Mouse (Mus musculus): ENCODE measurements around the gene Fastkd3. TPM values are rescaled to one million over a fixed set of nuclear protein-coding genes. Genes with fewer than 3 reads are reported as not detected.

Gene Fastkd3
- total RNA-seq, 1 experiment from 2014 or later, result 12.5 TPM

DNA sequence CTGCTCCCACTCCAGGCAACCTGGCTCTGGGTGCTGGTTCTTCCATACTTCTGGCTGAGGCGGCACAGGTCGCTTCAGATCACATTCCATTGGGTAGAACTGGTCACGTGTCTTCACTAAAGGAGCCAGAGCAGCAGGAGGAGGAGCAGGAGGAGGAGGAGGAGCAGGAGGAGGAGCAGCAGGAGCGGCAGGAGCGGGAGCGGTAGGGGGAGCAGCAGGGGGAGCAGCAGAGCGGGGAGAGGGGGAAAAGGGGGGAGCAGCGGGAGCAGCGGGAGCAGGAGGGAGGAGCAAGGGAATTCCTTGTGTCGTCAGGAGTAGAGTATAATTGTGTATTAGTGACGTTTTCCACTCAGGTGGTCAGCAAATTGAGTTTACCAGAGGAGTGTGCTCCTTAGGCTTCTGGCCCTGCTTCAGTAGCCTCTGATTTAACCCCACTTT, 23.7 kb downstream of the Fastkd3 start:
- peak; percentile 43; the same call in 1 of the 2 replicates for ATAC-seq (replicated peaks; ENCODE audit: low read depth, poor library complexity, severe bottlenecking)

DNA sequence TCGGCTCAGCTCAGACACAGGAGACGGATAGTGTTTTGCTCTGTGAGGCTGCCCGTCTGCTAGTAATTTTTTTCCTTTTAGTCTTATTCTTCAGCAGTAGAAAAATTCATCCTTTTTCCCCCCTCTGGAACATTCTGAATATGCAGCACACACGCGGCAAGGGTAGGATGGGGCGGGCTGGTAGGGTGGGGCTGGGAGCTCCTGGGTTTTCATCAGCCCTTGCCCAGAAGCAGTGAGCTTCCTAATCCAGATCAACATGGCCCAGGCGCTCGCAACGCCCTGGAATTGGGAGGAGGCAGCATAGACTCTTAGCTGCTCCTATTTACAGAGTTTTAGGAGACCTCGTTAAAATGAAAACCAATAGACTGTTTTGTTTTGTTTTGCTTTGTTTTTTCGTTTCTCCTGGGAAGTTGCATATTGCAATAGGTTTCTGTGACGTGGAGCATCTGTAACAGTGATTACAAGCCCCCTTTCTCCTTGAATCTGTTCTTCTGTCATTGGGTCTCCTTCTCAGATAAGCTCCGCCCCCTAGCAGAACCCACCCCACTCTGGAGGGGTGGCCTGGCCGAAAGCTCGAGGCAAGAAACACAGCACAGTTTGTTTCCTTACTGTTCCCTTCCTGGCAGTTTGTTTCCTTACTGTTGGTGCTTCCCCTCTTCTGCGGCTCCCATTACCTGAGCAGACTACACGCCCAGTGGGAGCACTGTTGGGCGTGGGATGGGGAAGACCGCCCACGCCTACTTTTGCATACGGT, 25.8 kb downstream of the Fastkd3 start:
- ATAC-seq (replicated peaks; ENCODE audit: low read depth, poor library complexity, severe bottlenecking), result 0 out of 2 replicates have a peak, but pooled peaks have one; percentile 32

DNA sequence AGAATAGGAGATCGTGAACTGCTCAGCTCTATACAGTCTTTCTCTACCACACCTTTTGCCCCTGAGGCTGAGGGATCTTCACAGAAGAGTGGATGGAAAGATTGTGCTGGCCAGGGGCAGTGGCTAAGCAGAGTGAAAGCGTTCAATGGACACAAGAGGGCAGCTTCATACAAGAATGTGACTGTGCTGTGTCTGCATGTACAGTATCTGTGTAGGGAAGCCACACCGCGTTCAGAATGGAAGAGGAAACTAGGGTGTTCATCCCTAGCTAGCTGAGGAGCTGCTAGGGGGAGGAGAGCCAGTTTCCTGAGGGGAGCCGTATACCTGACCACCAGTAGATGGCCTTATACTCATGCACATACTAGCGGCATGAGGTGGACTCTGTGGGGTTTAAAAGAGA, 40.8 kb downstream of the Fastkd3 start:
- no peak for ATAC-seq (replicated peaks; ENCODE audit: low read depth, poor library complexity, severe bottlenecking)

DNA sequence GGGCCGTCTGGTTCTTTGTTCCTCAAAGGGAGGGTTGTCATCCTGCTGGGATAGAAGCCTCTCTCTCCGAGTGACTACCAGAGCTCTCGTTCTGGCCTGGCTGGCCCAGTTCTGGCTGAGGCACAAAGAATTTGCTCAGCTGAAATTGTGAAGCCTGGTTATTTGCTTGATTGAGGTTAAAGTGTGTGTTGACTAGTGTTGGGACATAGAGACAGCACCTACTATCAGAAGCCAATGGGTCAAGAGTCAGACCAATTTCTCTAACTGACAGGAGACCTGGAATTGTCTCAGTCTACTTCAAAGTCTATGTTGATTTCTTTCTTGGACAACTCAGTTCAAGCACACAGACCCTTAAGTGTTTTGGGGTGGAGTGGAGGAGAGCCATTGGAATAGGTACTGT, 45.0 kb downstream of the Fastkd3 start:
- no peak for ATAC-seq (replicated peaks; ENCODE audit: low read depth, poor library complexity, severe bottlenecking)

Other genes with a start within 250 kb of the Fastkd3 start
- 17.2 and 33.0 TPM in 2 replicates for gene Mtrr, start 85 bp upstream of the Fastkd3 start, total RNA-seq (2017)
- gene 1700001L19Rik, start 15.2 kb downstream of the Fastkd3 start, total RNA-seq (2017), result not detected in 2 replicates